Mouse (Mus musculus): ENCODE measurements at regions not wholly inside any gene's neighbourhood (a gene's known extent, or its start where the extent isn't known, plus 50 kb on each side); places are given as distances from the start of the nearest gene placed in this dataset.

GRCm38 (mm10) chr1:181295651-181296050, 56.8 kb upstream of the Cnih3 start:
- 80% methylated on average over 4 of the region's 4 CpGs for WGBS
- H3K4me2 ChIP-seq (replicated peaks; ENCODE audit: low read depth, low read length), result no peak overlapping the region
- ATAC-seq (no peak), DNase-seq (ENCODE audit: low spot score) (no peak)
- H3K4me1 ChIP-seq (ENCODE audit: insufficient read depth, low read depth, low read length), result no peaks in the 10 kb centered on the region
- H3K9me3 ChIP-seq (ENCODE audit: low read length), result no peaks in the 10 kb centered on the region
- H3K36me3 ChIP-seq (ENCODE audit: insufficient read depth, low read length), result no peaks in the 10 kb centered on the region
- no peak overlapping the region for H3K4me3 ChIP-seq (ENCODE audit: low read depth, low read length)
- TF ChIP-seq EP300 (IDR thresholded peaks at IDR 0.05) (no peak), CTCF (IDR thresholded peaks at IDR 0.05) (no peak)
- no peak overlapping the region for H3K27ac ChIP-seq (ENCODE audit: low read length)
- no peak overlapping the region for H3K9ac ChIP-seq (replicated peaks; ENCODE audit: low read depth)
- no peaks in the 10 kb centered on the region for H3K27me3 ChIP-seq (replicated peaks; ENCODE audit: insufficient read depth, low read length)

DNA sequence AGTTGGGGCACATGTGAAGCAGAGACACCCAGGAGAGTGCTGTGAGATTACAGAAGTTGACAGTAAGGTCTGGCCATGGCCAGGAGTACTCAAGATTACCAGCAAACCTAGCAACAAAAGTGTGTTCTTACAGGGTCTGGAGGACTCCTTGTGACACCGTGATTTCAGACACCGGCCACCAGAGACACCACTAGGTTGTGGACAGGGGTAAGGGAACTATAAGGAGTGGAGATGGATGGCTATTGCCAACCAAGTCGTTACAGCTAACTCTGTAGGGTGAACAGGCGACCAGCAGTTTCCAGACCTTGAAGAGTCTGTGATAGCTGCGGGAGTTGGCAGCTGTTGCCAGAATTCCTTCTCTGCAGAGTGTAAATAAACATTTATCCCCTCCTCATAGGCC, 54.4 kb upstream of the Cnih3 start:
- 42% methylated on average over 5 of the region's 5 CpGs for WGBS
- DNase-seq (ENCODE audit: low spot score), result no peak
- no peak overlapping the region for H3K4me2 ChIP-seq (replicated peaks; ENCODE audit: low read depth, low read length)

DNA sequence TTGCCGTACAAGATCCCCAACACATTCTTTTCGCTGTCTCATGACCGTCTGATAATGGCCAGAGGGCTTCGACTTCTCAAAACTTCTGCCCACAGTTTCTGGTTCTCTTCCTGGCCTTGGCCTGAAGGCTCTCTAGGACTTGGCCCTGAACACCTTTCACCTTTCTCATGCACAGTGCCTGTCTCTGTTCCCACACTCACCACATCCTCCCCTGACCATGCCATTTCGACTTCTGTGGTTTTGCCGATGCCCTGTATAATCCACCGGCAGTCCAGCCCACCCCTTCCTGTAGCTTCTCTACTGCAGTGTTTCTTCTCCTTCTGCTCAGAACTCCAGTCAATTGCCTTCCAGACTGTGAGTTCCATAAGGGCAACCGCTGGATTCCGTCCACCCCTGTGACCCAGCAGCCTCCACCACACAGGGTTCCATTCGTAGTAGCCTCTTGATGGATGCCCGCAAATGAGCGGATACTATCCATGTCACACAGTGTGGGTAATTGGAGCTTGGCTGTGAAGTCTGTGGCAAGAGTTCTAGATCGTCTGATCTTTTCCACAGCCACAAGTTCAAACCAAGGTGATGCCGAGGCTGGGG, 53.3 kb upstream of the Cnih3 start:
- Histone ChIP-seq H3K4me2 (replicated peaks; ENCODE audit: low read depth, low read length) (no peak overlapping the region), H3K9ac (replicated peaks; ENCODE audit: low read depth) (no peak overlapping the region), H3K4me3 (ENCODE audit: low read depth, low read length) (no peak overlapping the region), H3K9me3 (ENCODE audit: low read length) (no peaks in the 10 kb centered on the region), H3K4me1 (ENCODE audit: insufficient read depth, low read depth, low read length) (no peaks in the 10 kb centered on the region), H3K36me3 (ENCODE audit: insufficient read depth, low read length) (no peaks in the 10 kb centered on the region), H3K27me3 (replicated peaks; ENCODE audit: insufficient read depth, low read length) (no peaks in the 10 kb centered on the region), H3K27ac (ENCODE audit: low read length) (no peak overlapping the region)
- 84% methylated on average over 14 of the region's 14 CpGs for WGBS
- ATAC-seq, result no peak
- no peak for TF ChIP-seq EP300 (IDR thresholded peaks at IDR 0.05)
- TF ChIP-seq CTCF (IDR thresholded peaks at IDR 0.05), result no peak
- no peak for DNase-seq (ENCODE audit: low spot score)

More for the DNA sequence above, 54.4 kb upstream of the Cnih3 start:
- Histone ChIP-seq H3K27ac (ENCODE audit: low read length) (no peak overlapping the region), H3K9me3 (ENCODE audit: low read length) (no peaks in the 10 kb centered on the region), H3K36me3 (ENCODE audit: insufficient read depth, low read length) (no peaks in the 10 kb centered on the region), H3K27me3 (replicated peaks; ENCODE audit: insufficient read depth, low read length) (no peaks in the 10 kb centered on the region), H3K9ac (replicated peaks; ENCODE audit: low read depth) (no peak overlapping the region), H3K4me3 (ENCODE audit: low read depth, low read length) (no peak overlapping the region), H3K4me1 (ENCODE audit: insufficient read depth, low read depth, low read length) (no peaks in the 10 kb centered on the region)
- TF ChIP-seq CTCF (IDR thresholded peaks at IDR 0.05) (no peak), EP300 (IDR thresholded peaks at IDR 0.05) (no peak)
- ATAC-seq, result no peak

- no peak for DNase-seq (ENCODE audit: low spot score)
- no peak overlapping the region for H3K9ac ChIP-seq (replicated peaks; ENCODE audit: low read depth)
- WGBS, result 65% methylated on average over 6 of the region's 6 CpGs
- no peak for ATAC-seq
- H3K9me3 ChIP-seq (ENCODE audit: low read length), result no peaks in the 10 kb centered on the region
- no peak overlapping the region for H3K4me2 ChIP-seq (replicated peaks; ENCODE audit: low read depth, low read length)
- TF ChIP-seq EP300 (IDR thresholded peaks at IDR 0.05) (no peak), CTCF (IDR thresholded peaks at IDR 0.05) (no peak)
- H3K4me3 ChIP-seq (ENCODE audit: low read depth, low read length), result no peak overlapping the region
- no peaks in the 10 kb centered on the region for H3K27me3 ChIP-seq (replicated peaks; ENCODE audit: insufficient read depth, low read length)
- H3K27ac ChIP-seq (ENCODE audit: low read length), result no peak overlapping the region
- H3K36me3 ChIP-seq (ENCODE audit: insufficient read depth, low read length), result no peaks in the 10 kb centered on the region
- H3K4me1 ChIP-seq (ENCODE audit: insufficient read depth, low read depth, low read length), result no peaks in the 10 kb centered on the region
These were observed 52.6 kb upstream of the Cnih3 start for GRCm38 (mm10) chr1:181299826-181300225.

- no peaks in the 10 kb centered on the region for H3K27me3 ChIP-seq (replicated peaks; ENCODE audit: insufficient read depth, low read length)
- H3K27ac ChIP-seq (ENCODE audit: low read length), result no peak overlapping the region
- no peaks in the 10 kb centered on the region for H3K4me1 ChIP-seq (ENCODE audit: insufficient read depth, low read depth, low read length)
- H3K4me3 ChIP-seq (ENCODE audit: low read depth, low read length), result no peak overlapping the region
- ATAC-seq (no peak), DNase-seq (ENCODE audit: low spot score) (no peak)
- no peak for TF ChIP-seq CTCF (IDR thresholded peaks at IDR 0.05)
- no peak for TF ChIP-seq EP300 (IDR thresholded peaks at IDR 0.05)
- WGBS, result 95% methylated on average over 17 of the region's 17 CpGs
- H3K4me2 ChIP-seq (replicated peaks; ENCODE audit: low read depth, low read length), result no peak overlapping the region
- H3K9ac ChIP-seq (replicated peaks; ENCODE audit: low read depth), result no peak overlapping the region
- no peaks in the 10 kb centered on the region for H3K36me3 ChIP-seq (ENCODE audit: insufficient read depth, low read length)
- no peaks in the 10 kb centered on the region for H3K9me3 ChIP-seq (ENCODE audit: low read length)
These were observed 50.3 kb upstream of the Cnih3 start for GRCm38 (mm10) chr1:181302151-181302550.
